Mouse (Mus musculus): Measurements from ENCODE around the gene Tnfrsf14. TPM values are rescaled to one million over a fixed set of nuclear protein-coding genes. Genes with fewer than 3 reads are reported as not detected.

Gene Tnfrsf14
- 1 to 10 TPM; 1.0 to 1.7 TPM for total RNA-seq (2021)
- long read RNA-seq: 0 reads

DNA sequence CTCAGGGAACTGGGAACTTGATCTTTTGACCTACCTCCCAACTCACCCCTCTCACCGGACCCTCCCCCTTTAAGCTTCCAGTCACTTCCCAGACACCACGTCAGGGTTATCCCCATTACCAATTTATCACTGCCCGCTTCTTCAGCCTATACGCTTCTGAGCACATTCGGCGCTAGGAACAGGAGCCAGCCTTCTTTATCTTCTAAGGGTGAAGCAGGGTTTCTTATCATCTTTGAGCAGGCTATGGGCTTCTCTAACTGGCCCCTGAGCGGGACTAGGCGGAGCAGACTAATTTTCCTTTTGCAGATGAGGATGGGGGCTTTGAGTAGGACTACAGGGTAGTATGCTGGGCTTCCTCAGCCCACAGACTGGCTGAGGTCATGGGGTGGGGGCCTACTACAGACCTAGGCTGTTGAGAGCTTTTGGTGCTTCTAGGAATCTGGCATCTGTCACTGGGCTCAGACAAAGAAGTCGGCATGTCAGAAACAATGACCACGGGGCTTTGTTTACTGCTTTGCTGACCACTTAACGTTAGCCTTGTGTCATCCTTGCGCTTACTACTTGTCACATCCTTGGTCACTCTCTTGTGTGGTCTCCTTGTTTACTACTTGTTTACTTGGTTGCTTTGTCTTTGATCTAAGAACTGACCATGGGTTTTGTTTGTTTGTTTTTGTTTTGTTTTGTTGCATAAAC, at the start of gene Tnfrsf14:
Gene Tnfrsf14 (minus strand): TSS at position 169 of the 693 bp plus-strand sequence.
- DNase-seq (ENCODE audit: low spot score in 2 of 2): no peak

DNA sequence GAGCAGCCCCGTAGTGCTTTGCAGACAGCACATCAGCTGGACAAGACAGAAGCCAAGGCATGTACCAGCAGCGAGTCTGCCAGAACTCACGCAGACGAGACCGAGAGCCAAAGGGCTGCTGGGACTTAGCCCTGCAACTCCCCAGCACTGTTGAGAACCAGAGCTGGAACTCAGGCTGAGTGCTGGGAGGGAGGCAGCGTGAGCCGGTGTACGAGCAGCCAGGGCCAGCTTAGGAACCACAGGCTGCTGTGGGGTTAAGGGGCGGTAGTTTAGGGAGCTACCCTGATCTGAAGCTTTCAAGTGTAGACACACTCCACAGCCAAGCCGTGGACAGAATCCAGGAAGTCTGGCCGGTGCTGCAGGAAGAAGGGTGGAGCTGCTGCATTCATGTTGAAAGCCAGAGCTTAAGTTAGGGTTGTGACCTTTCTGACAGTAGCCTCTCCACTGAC, 45.8 kb upstream of the Tnfrsf14 start:
- no peak for DNase-seq (ENCODE audit: low spot score in 2 of 2)

- DNase-seq (ENCODE audit: low spot score in 2 of 2): no peak
These were observed 44.2 kb upstream of the Tnfrsf14 start for GRCm38 (mm10) chr4:154972546-154972945.

DNA sequence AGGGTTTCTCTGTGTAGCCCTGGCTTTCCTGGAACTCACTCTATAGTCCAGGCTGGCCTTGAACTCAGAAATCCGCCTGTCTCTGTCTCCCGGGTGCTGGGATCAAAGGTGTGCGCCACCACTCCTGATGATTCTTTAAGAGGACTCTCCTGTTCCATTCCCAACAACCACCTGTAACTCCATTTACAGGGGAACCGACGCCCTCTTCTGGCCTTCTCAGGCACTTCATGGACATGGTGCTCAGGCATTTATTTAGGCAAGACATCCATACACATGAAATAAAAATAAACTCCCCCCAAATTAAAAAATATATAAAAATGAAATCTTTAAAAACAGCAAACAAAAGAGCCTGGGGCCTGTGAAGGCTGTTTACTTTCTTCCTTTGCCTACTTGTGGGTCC, 38.8 kb upstream of the Tnfrsf14 start:
- peak; percentile 71 to 75 for DNase-seq (ENCODE audit: low spot score in 2 of 2)

DNA sequence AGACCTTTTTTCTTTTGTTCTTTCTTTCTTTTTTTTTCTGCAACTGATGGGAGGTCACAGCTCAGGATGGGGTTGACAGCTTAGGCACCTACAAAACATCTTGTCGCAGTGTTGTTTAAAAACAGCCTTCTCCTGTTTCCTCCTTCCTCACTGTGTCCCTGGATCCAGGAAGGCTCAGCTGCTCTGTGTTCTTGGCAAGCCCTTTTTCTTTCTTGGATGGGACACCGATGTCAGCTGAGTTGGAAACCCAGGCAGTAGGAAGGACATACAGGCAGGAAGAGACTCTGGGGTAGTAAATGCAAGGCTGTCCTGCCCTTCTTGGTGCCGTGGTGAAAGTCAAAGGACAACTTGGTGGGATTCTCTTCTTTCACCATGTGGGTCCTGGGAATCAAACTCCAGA, 37.5 kb upstream of the Tnfrsf14 start:
- no peak for DNase-seq (ENCODE audit: low spot score in 2 of 2)

DNA sequence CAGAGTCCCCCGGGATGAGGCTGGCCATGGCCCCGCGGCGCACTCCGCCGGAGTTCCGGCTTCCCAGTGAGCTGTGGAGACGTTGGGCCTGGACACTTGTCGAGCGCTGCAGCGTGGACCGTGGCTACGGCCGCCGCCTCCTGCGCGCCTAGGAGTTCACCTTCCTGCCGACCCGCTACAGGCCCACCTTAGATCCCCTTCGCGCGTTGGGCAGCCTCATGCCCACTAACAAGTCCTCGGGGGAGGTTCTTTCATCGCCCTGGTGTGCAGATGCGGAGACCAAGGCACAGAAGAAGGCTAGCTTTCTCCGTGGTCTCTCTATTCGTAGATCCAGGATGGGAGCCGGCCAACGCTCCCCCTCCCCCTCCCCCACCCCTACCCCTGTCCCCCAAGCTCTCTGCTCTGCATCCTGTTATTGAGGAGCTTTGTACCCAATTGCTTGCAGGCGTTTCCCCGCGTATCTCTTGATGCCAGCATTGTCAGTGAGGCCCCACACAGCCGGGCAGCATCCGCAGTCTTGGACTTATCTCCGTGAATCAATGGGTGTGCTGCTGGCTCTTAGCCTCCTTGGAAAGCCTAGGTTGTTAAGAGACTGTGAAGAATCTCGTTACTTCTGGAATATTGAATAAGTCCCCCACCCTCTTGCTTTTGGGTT, 36.3 kb upstream of the Tnfrsf14 start:
- peak in 1 of 2 experiments; percentile 42 for DNase-seq (ENCODE audit: low spot score in 2 of 2)

GRCm38 (mm10) chr4:154963901-154964580, 35.7 kb upstream of the Tnfrsf14 start, which contains the start of gene Pank4:
Gene Pank4, plus strand, starts transcription at chr4:154964123.
- DNase-seq (ENCODE audit: low spot score in 2 of 2): peak; percentile 88 to 91

GRCm38 (mm10) chr4:154963190-154963836, 35.0 kb upstream of the Tnfrsf14 start:
- DNase-seq (ENCODE audit: low spot score in 2 of 2): no peak

DNA sequence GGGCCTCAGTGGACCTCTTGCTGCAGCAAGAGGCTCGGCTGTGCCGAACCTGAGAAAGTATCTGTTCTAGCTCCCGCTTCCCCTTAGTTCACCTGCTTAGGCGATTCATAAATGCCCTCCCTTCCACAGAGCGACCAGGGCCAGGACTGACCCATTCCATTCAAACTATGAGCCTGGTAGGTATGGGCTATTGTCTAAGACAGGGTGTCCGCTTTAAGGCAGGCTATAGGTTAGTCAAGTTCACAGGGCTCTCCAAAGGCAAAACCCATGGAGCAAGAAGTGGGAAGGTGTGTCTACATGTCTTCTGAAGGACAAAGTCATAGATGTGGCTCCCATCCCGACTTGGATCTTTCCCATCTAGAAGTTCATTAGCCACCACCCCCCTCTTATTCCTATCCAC, 34.3 kb upstream of the Tnfrsf14 start:
- DNase-seq (ENCODE audit: low spot score in 2 of 2): no peak

GRCm38 (mm10) chr4:154961911-154962310, 33.5 kb upstream of the Tnfrsf14 start:
- DNase-seq (ENCODE audit: low spot score in 2 of 2): peak in 1 of 2 experiments; percentile 40

GRCm38 (mm10) chr4:154961226-154961738, 32.9 kb upstream of the Tnfrsf14 start:
- DNase-seq (ENCODE audit: low spot score in 2 of 2): peak; percentile 54 to 62

DNA sequence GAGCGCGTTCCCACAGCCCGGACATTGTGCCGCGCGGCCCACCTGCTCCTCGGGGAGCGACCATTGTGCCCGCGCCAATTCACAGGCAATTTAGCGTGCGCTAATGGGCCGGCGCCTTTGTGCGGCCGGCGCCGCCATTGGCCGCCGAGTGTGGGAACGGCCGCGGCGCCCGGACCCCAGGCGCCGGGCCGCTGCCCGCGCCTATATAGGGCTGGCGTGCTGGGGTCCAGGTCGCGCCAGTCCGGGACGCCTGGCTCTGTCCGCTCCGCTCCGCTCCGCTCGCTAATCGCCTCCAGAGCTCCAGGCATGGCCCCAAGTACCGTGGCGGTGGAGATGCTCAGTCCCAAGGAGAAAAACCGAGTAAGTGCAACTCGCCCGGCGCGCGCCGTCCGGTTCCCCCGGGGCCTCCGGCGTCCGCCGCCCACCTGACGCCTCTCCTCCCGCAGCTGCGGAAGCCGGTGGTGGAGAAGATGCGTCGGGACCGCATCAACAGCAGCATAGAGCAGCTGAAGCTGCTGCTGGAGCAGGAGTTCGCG, 32.4 kb upstream of the Tnfrsf14 start, which contains the start of gene Hes5:
Gene Hes5 (plus strand): TSS at position 234 of the 536 bp plus-strand sequence.
- DNase-seq (ENCODE audit: low spot score in 2 of 2): peak; percentile 73 to 82

- DNase-seq (ENCODE audit: low spot score in 2 of 2): no peak
These were observed 31.8 kb upstream of the Tnfrsf14 start for GRCm38 (mm10) chr4:154960021-154960689.

- no peak for DNase-seq (ENCODE audit: low spot score in 2 of 2)
These were observed 30.3 kb upstream of the Tnfrsf14 start for GRCm38 (mm10) chr4:154958621-154959020.

DNA sequence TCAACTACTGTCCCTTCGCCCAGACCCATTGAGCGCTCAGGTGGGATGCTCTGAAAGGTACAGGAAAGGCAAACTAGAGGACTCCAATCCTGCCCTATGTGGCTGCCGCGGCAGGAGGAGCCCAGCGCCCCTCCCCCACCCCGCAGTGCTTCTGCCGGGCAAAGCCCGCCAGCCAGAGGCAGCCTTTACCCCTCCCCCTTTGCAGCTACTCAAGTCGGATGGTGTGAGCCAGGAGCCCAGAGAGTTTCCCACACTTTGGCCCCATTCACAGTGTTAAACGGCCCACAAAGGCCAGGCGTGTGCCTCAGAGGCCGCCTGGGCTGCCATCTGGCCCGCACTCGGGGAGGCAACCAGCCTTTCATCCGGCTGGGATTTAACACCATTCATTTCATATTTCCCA, 29.8 kb upstream of the Tnfrsf14 start:
- peak; percentile 62 to 78 for DNase-seq (ENCODE audit: low spot score in 2 of 2)

DNA sequence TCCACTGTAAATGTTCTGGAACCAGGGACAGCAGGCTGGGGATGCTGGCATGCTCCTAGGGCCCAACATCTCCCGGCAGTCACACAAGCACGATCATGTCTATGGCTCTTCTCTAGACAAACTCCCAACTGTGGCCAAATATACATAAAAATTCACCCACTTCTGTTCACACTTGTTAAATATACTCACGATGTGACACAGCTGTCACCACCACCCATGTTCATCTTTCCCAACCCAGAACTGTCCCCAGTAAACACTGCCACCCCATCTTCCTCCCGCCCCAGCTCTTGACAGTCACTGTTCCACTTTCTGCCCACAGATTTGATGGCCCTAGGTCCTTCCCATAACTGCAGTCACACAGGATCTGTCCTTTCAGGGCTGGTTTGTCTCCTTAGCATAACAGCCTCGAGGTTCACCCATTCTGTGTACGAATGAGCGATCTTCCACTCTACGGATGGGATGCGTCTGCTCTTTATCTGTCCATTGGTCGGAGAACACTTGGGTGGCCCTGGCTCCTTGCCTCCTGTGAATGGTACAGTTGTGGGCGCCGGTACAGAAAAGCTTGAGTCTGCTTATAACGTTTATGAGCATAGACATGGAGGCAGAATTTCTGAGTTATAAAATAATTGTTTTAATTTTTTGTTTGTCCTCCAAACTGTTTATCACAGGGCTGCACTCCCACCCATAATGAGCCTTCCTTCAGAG, 29.1 kb upstream of the Tnfrsf14 start:
- no peak for DNase-seq (ENCODE audit: low spot score in 2 of 2)

- DNase-seq (ENCODE audit: low spot score in 2 of 2): no peak
These were observed 28.2 kb upstream of the Tnfrsf14 start for GRCm38 (mm10) chr4:154956604-154957003.

DNA sequence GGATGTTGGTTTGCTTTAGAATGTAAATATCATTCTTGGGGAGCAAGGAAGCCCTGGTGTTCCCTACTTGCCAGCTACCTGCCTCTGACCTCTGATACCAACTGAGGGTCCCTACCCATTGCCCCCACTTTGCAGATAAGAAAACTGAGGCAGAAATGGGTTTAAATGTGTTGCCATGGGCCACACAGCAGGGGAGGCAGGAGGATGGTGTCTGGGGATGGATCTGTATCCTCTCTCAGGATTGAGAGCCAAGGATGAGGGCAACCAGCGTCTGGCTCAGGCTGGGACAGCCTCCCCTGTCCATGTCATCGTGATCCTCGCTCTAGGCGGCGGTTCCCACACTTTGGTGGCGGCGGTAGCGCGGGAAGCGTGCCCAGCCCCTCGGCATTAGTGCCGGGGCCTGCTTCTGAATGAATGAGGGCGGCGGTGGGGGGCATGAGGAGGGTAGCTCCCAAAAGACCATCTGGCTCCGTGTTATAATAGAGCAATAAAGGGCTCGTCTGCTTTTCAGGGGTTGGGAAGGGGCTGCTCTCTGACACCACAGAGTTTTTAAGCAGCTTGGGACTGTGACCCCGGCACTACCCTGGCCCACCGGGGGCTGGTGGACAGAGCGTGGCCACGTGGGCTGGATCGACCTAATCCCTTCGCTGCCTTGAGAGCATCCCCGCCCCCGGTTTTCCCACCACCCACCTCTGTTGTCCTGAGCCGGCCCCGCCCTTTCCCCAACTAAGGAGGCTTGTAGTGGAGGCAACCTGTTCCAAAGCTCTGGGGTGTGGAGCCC, 24.3 kb upstream of the Tnfrsf14 start:
- peak in 1 of 2 experiments; percentile 60 for DNase-seq (ENCODE audit: low spot score in 2 of 2)

- DNase-seq (ENCODE audit: low spot score in 2 of 2): no peak
These were observed 21.2 kb upstream of the Tnfrsf14 start for GRCm38 (mm10) chr4:154949589-154949982.

Data from layer of hippocampus, postnatal 10 days (tissue).